Mouse (Mus musculus): ENCODE data around the gene Otop3. TPM values are rescaled to one million over a fixed set of nuclear protein-coding genes. Genes with fewer than 3 reads are reported as not detected.
A peak's percentile ranks its signal among the peaks of the same experiment; 100 is the strongest.

The Otop3 gene
- polyA plus RNA-seq, 1 experiment from 2014 or later = not detected

DNA sequence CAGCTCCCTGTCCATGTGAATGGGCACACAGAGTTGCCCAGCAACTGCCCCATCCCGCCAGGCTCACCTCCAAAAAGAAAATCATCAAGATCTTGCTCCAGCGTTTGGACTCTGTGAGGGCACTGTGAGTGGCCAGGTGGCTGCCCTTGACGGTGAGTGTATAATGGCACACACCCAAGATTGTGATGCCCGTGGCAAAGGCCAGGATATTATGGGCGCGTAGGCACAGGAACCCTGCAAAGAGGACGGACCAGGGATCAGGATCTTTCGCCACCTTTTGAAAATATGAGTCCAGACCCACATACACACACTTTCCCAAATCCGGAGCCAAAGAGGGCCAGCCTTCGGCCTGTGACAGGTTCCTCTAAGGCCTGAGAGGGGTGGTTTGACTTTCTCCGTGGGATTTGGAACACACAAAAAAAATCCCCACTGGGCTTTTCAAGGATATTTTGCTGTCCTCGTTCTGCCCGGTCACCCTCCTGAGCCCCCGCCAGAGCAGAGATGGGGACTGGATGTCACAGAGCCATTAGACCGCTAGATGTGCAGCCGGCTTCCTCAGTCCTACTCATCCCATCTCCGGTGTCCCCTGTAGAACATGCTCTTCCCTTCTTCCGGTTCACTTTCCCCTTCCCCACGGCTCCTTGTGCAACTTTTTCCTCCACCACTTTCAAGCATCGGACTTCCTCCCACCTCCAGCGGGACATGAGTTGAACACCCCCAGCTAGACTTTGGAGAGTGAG, 37.9 kb upstream of the Otop3 start:
- peak overlapping the region; percentile 70 for H3K9ac ChIP-seq
- peaks cover 42% of the 10 kb centered on the region for H3K27me3 ChIP-seq (replicated peaks)
- 52% methylated on average over 21 of the region's 21 CpGs for WGBS
- no peak overlapping the region for H3K27ac ChIP-seq (replicated peaks)
- peak overlapping the region; percentile 59 for H3K4me3 ChIP-seq
- ATAC-seq (ENCODE audit: extremely low read depth, insufficient number of reproducible peaks, low FRiP score, low TSS enrichment) = no peak
- H3K9me3 ChIP-seq = no peaks in the 10 kb centered on the region
- no peaks in the 10 kb centered on the region for H3K36me3 ChIP-seq
- H3K4me2 ChIP-seq = peak overlapping the region; percentile 91
- peaks cover 23% of the 10 kb centered on the region for H3K4me1 ChIP-seq

DNA sequence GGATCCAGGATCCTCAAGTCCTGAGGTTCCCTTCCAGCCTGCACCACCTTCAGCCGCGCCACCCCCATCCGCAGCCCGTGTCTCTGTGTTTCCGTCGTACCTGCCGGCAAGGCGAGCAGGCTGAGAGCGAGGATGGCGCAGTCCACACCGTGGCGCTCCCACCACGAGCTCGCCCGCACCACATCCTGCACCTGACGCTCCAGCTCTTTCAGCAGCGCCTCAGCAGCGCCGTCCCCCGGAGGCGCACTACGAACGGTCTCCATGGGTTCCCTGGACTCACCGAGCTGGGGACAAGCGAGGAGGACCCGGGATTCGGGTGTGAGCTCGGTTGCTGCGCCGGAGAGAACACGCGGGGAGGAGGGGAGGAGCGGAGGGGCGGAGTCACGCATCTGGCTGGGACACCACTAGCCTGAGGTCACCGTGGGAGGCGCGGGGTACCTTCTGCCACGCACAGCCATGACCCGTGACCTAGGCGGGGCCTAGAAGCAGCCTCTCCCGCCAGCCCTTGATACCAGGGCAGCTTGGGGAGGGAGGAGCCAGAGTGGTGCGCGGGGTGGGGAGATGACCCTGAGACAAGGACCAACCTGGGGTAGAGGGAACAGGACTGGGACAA, 37.2 kb upstream of the Otop3 start, which contains the start of gene Fads6:
Fads6 (minus strand) TSS at position 450 of the 613 bp plus-strand sequence.
- peak within 1 kb of the TSS; percentile 91 for H3K4me2 ChIP-seq
- under 1% methylated on average over 44 of the region's 44 CpGs for WGBS
- H3K36me3 ChIP-seq = no peaks in the 10 kb centered on the region
- ATAC-seq (ENCODE audit: extremely low read depth, insufficient number of reproducible peaks, low FRiP score, low TSS enrichment) = peak; percentile 23; the same call in 1 of the 2 replicates
- H3K4me1 ChIP-seq = peaks cover 20% of the 10 kb centered on the region
- no peaks in the 10 kb centered on the region for H3K9me3 ChIP-seq
- H3K4me3 ChIP-seq = peak within 1 kb of the TSS; percentile 59
- peaks cover 42% of the 10 kb centered on the region for H3K27me3 ChIP-seq (replicated peaks)
- no peak within 1 kb of the TSS for H3K27ac ChIP-seq (replicated peaks)
- H3K9ac ChIP-seq = peak within 1 kb of the TSS; percentile 70

DNA sequence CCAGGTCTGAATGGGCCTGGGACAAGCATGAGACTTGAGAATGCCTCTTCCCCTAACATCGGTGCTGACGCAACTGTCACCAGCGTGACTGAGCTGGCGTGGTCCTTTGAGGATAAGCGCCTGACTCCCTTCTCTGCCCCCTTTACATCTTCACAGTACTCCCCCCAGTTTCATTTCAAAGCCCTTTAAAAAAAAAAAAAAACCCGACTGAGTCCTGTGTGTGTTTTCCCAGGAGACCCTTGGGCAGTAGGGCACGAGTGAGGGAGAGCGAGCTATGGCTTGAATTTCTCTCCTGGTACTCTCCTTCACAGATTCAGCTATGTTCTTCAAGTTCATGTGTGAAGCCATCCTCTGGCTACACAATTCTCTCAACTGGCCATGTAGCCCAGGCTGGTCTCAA, 36.4 kb upstream of the Otop3 start:
- H3K9me3 ChIP-seq = no peaks in the 10 kb centered on the region
- peaks cover 42% of the 10 kb centered on the region for H3K27me3 ChIP-seq (replicated peaks)
- H3K4me2 ChIP-seq = no peak overlapping the region
- H3K36me3 ChIP-seq = no peaks in the 10 kb centered on the region
- 52% methylated on average over 8 of the region's 8 CpGs for WGBS
- H3K9ac ChIP-seq = no peak overlapping the region
- H3K4me3 ChIP-seq = no peak overlapping the region
- no peak for ATAC-seq (ENCODE audit: extremely low read depth, insufficient number of reproducible peaks, low FRiP score, low TSS enrichment)
- H3K4me1 ChIP-seq = peaks cover 12% of the 10 kb centered on the region
- H3K27ac ChIP-seq (replicated peaks) = no peak overlapping the region

DNA sequence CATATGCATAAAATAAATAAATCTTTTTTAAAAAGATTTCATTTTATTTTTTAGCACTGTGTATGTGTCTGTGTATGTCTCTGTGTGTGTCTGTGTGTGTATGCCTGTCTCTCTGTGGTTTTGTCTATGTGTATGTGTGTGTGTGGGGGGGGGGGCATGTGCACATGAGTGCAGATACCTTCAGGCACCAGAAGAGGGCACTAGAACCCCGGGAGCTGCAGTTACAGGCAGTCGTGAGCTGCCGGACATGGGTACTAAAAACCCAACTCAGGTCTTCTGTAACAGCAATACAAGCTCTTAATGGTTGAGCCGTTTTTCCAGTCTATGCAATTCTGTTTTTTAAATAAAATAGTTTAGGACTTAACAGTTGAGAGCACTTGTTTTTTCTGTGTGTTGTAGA, 33.8 kb upstream of the Otop3 start:
- no peak overlapping the region for H3K4me2 ChIP-seq
- H3K4me1 ChIP-seq = peaks cover 12% of the 10 kb centered on the region
- 77% methylated on average over 4 of the region's 4 CpGs for WGBS
- H3K4me3 ChIP-seq = no peak overlapping the region
- no peak overlapping the region for H3K27ac ChIP-seq (replicated peaks)
- H3K27me3 ChIP-seq (replicated peaks) = peaks cover 50% of the 10 kb centered on the region
- H3K9ac ChIP-seq = no peak overlapping the region
- ATAC-seq (ENCODE audit: extremely low read depth, insufficient number of reproducible peaks, low FRiP score, low TSS enrichment) = no peak
- H3K36me3 ChIP-seq = no peaks in the 10 kb centered on the region
- no peaks in the 10 kb centered on the region for H3K9me3 ChIP-seq

DNA sequence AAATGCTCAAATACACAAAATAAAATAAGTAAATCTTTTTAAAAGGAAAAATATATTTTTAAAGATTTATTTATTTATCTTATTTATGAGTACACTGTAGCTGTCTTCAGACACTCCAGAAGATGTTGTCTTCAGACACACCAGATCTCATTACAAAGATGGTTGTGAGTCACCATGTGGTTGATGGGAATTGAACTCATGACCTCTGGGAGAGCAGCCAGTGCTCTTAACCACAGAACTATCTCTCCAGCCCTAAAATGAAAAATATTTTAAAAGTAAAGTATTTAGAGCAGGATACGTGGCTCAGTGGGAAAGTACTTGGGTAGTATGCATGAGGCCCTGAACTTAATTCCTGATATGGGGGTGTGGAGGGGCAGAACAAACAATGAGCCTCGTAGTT, 33.2 kb upstream of the Otop3 start:
- Histone ChIP-seq H3K4me2 (no peak overlapping the region), H3K4me3 (no peak overlapping the region), H3K27me3 (replicated peaks) (peaks cover 44% of the 10 kb centered on the region), H3K9me3 (no peaks in the 10 kb centered on the region), H3K27ac (replicated peaks) (no peak overlapping the region), H3K36me3 (no peaks in the 10 kb centered on the region), H3K9ac (no peak overlapping the region), H3K4me1 (peaks cover 16% of the 10 kb centered on the region)
- WGBS = 77% methylated on average over 2 of the region's 2 CpGs
- ATAC-seq (ENCODE audit: extremely low read depth, insufficient number of reproducible peaks, low FRiP score, low TSS enrichment) = no peak

DNA sequence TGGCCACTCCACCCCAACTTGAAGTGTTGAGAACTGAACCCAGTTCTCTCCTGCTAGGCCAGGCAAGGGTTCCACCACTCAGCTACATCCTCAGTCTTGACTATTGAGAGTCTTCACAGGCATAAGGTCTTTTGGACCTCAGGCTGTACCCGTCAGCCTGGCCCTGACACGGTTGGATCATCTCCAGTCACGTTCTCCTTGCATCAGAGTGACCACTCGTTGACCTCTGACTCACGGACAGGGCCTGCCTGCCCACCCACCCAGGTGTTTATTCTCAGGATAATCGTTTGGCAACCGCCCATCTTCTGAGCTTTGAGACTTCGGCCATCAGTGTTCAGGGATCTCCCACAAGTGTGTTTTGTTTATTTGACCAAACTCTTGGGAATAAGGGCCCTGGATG, 31.4 kb upstream of the Otop3 start:
- H3K27ac ChIP-seq (replicated peaks) = no peak overlapping the region
- no peak for ATAC-seq (ENCODE audit: extremely low read depth, insufficient number of reproducible peaks, low FRiP score, low TSS enrichment)
- no peaks in the 10 kb centered on the region for H3K36me3 ChIP-seq
- H3K4me3 ChIP-seq = no peak overlapping the region
- H3K9ac ChIP-seq = no peak overlapping the region
- no peak overlapping the region for H3K4me2 ChIP-seq
- H3K27me3 ChIP-seq (replicated peaks) = peaks cover 37% of the 10 kb centered on the region
- 50% methylated on average over 8 of the region's 8 CpGs for WGBS
- peaks cover 5% of the 10 kb centered on the region; the same call in 1 of the 2 replicates for H3K4me1 ChIP-seq
- no peaks in the 10 kb centered on the region for H3K9me3 ChIP-seq

DNA sequence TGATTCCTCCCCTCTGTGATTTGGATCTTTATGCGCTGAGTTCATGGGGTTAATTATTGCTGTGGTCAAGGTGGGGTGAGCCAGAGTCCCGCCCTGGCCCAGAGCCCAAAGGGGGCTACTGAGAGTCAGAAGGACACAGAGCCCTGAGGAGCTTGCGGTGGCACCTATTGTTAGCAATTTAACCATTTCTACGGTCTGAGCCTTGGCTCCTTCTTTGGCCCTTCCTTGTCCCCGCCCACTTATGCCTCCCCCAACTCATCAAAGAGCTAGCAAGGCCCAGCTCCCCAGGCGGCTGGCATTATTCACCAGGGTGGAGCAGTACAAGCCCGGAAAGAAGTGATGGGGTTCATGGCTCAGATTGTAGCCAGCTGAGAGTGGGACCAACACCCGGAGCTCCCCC, 27.7 kb upstream of the Otop3 start, which contains the start of gene Otop2:
Otop2 (plus strand) TSS at position 301 of the 400 bp plus-strand sequence.
- Histone ChIP-seq H3K9me3 (no peaks in the 10 kb centered on the region), H3K4me2 (no peak within 1 kb of the TSS), H3K9ac (0 out of 2 replicates have a peak within 1 kb of the TSS, but pooled peaks have one; percentile 47), H3K27ac (replicated peaks) (no peak within 1 kb of the TSS), H3K4me3 (no peak within 1 kb of the TSS), H3K36me3 (no peaks in the 10 kb centered on the region), H3K27me3 (replicated peaks) (peaks cover 23% of the 10 kb centered on the region), H3K4me1 (peaks cover 19% of the 10 kb centered on the region)
- ATAC-seq (ENCODE audit: extremely low read depth, insufficient number of reproducible peaks, low FRiP score, low TSS enrichment) = no peak
- WGBS = 31% methylated on average over 8 of the region's 8 CpGs

DNA sequence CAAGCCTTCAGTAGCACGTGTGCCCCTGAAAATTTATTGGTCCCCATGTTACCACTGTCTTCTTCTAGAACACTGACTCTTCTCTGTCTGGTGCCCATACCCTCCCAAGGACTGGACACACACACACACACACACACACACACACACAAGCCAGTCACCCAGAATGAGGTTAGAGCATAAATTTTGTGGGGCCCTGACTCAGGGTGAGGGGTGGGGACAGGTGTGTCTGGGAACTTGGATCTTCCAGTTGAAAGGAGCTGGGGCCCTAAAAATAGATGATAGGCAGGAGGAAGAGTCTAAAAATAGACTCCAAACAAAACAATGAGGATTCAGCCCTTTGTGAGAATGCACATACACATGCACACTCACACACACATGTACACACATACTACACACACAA, 25.8 kb upstream of the Otop3 start:
- H3K9ac ChIP-seq = no peak overlapping the region; the same call in 1 of the 2 replicates
- H3K36me3 ChIP-seq = no peaks in the 10 kb centered on the region
- no peaks in the 10 kb centered on the region for H3K9me3 ChIP-seq
- H3K27ac ChIP-seq (replicated peaks) = no peak overlapping the region
- H3K4me1 ChIP-seq = peaks cover 19% of the 10 kb centered on the region
- 70% methylated on average over 1 of the region's 1 CpGs for WGBS
- H3K4me3 ChIP-seq = no peak overlapping the region
- ATAC-seq (ENCODE audit: extremely low read depth, insufficient number of reproducible peaks, low FRiP score, low TSS enrichment) = no peak
- H3K27me3 ChIP-seq (replicated peaks) = peaks cover 43% of the 10 kb centered on the region
- no peak overlapping the region for H3K4me2 ChIP-seq

DNA sequence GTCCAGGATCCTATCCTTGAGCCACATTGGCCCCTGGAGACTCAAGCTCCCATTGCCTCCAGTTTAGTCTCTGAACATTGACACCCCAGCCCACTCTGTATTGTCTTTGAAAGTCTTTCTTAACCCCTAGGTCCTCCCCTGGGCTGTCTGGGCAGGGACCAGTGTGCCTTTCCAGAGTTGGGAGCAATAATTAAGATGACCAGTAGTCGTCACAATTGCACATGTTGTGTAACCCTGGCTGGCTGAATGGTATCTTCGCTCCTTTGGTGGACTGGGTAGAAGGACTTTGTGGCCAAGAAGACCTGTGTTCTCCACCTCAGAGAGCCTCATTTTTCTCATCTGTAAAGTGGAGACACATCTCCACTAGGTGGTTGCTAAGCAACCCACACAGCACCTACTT, 20.3 kb upstream of the Otop3 start:
- H3K4me2 ChIP-seq = no peak overlapping the region
- 45% methylated on average over 2 of the region's 2 CpGs for WGBS
- H3K9me3 ChIP-seq = no peaks in the 10 kb centered on the region
- no peak overlapping the region for H3K27ac ChIP-seq (replicated peaks)
- no peaks in the 10 kb centered on the region for H3K36me3 ChIP-seq
- H3K27me3 ChIP-seq (replicated peaks) = peaks cover 76% of the 10 kb centered on the region
- peaks cover 10% of the 10 kb centered on the region for H3K4me1 ChIP-seq
- no peak overlapping the region for H3K9ac ChIP-seq
- H3K4me3 ChIP-seq = no peak overlapping the region
- no peak for ATAC-seq (ENCODE audit: extremely low read depth, insufficient number of reproducible peaks, low FRiP score, low TSS enrichment)

DNA sequence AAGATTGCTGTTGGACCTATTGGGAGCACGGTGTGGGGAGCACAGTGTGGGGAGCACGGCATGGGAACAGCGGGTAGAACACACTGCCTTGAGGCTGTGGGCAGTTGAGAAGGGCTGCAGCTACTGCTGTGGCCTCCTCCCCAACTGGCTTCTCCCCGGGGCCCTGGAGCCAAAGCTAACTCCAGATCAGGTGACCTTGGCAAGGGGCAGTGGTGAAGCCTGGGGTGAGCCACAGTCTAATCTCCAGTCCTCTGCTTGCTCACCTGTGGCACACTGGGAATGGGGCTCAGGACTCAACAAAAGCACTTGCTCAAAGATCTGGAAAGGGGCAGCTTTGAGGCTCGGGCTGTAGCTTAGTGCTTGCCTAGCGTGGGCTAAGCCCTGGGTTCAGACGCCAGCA, 17.3 kb upstream of the Otop3 start:
- H3K27me3 ChIP-seq (replicated peaks) = peaks cover 100% of the 10 kb centered on the region
- WGBS = 60% methylated on average over 7 of the region's 7 CpGs
- H3K4me1 ChIP-seq = peaks cover 17% of the 10 kb centered on the region
- H3K9ac ChIP-seq = no peak overlapping the region
- no peak overlapping the region for H3K27ac ChIP-seq (replicated peaks)
- H3K4me3 ChIP-seq = no peak overlapping the region
- H3K36me3 ChIP-seq = no peaks in the 10 kb centered on the region
- no peaks in the 10 kb centered on the region for H3K9me3 ChIP-seq
- ATAC-seq (ENCODE audit: extremely low read depth, insufficient number of reproducible peaks, low FRiP score, low TSS enrichment) = no peak
- no peak overlapping the region for H3K4me2 ChIP-seq

DNA sequence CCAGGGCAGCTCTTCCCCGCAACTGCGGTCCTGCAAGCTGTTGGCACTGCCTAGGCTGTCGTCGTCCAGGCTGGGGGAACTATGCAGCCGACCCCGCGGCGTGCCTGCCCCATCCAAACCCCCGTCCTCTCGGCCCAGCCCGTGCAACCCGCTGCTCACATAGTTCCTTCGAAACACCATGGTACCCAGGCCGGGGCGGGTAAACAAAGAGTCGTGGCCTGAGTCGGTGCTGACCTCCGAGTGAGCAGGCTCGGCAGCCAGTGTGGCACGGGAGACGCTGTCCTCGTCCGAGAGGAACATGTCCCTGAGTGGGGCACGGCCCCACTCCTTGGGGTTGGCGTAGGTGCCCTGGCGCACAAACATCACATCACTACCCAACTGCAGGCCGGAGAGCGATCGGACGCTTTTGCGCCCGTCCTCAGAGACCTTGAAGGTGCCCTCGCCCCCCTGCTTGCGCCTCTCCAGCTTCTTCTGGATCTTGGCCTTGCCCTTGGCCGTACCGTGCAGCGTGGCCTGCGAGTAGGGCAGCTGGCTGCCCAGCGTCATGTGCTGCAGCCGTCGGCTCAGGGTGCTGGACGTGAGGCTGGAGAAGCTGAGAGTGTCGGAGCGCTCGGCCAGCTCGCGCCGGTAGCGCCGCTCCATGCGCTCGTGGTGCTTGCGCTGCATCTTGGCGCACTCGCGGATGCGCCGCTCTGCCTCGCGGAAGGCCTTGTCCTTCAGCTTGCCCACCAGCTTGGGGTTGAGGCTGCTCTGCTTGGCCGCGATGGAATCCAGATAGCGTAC, 16.1 kb upstream of the Otop3 start:
- Histone ChIP-seq H3K4me2 (peak overlapping the region; percentile 35), H3K36me3 (no peaks in the 10 kb centered on the region), H3K9ac (no peak overlapping the region; the same call in 1 of the 2 replicates), H3K27ac (replicated peaks) (no peak overlapping the region), H3K4me3 (no peak overlapping the region), H3K4me1 (peaks cover 19% of the 10 kb centered on the region), H3K9me3 (no peaks in the 10 kb centered on the region), H3K27me3 (replicated peaks) (peaks cover 100% of the 10 kb centered on the region)
- no peak for ATAC-seq (ENCODE audit: extremely low read depth, insufficient number of reproducible peaks, low FRiP score, low TSS enrichment)
- WGBS = 4% methylated on average over 63 of the region's 63 CpGs
